Mouse (Mus musculus): ENCODE results near the gene Gm20388.

- TF ChIP-seq CTCF (IDR thresholded peaks at IDR 0.05; ENCODE audit: control insufficient read depth, insufficient read depth, low read length) (no peak), POLR2A (IDR thresholded peaks at IDR 0.05; ENCODE audit: borderline replicate concordance, control insufficient read depth, low read depth, low read length) (no peak)
These were observed 251.7 kb downstream of the Gm20388 start for GRCm38 (mm10) chr8:120162404-120162752.

Data from bone marrow, adult 2 months (tissue).